Mouse (Mus musculus): ENCODE data around the gene Kctd15. TPM values are rescaled to one million over a fixed set of nuclear protein-coding genes. Genes with fewer than 3 reads are reported as not detected.

Kctd15 gene
- polyA plus RNA-seq, 1 experiment, result 29.2 TPM

DNA sequence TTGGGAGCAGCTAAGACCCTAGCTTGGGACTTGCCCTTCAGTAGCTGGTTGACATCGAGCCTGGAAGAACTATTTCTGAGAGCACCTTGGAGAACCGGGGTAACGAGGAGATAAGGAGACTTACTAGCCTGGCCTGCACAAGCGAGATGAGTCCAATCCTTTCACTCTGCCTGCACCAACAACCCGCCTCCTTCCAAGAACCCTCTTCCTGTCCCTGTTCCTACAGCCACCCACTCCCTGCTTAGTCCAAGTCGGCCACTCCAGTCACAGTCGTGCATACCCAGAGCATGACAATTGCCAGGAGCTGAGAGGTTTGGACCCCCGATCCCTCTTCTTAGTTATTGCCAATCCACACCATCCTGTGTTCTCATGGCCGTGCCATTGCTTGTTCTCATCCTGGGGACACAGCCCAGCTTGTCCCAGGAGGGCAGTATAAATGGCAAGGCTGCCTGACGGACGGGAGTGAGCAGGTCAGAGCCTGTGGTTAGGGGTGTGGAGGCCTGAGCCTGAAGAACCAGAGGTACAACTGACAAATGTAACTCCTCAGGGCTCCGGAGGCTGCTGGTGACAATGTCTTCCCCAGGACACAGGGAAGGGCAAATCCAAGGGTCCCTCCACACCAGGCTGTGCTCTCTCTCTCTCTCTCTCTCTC lies 10.3 kb downstream of the Kctd15 start:
- no peaks in the 10 kb centered on the region for H3K27me3 ChIP-seq (ENCODE audit: control insufficient read depth, insufficient read depth, insufficient read length)
- H3K79me2 ChIP-seq (ENCODE audit: control insufficient read depth, insufficient read depth), result no peaks in the 10 kb centered on the region
- H3K4me3 ChIP-seq, result no peak overlapping the region
- no peak overlapping the region for H3ac ChIP-seq (ENCODE audit: control insufficient read depth, insufficient read length)
- H3K36me3 ChIP-seq (ENCODE audit: control insufficient read depth, insufficient read depth), result peaks cover 17% of the 10 kb centered on the region
- TF ChIP-seq MYOG (IDR thresholded peaks at IDR 0.05; ENCODE audit: control insufficient read depth in 1 of 3, insufficient read depth in 1 of 3, insufficient read length in 2 of 3, low read depth in 2 of 3) (no peak), MYOD1 (IDR thresholded peaks at IDR 0.05; ENCODE audit: control insufficient read depth in 1 of 3, insufficient read length in 2 of 3, low read depth in 2 of 3) (no peak), POLR2AphosphoS2 (IDR thresholded peaks at IDR 0.05; ENCODE audit: insufficient read length, low read depth) (no peak), TCF3 (IDR thresholded peaks at IDR 0.05; ENCODE audit: insufficient read length, low read depth) (no peak), MAX (IDR thresholded peaks at IDR 0.05; ENCODE audit: low read depth) (no peak), E2F4 (IDR thresholded peaks at IDR 0.05; ENCODE audit: insufficient read depth) (no peak), TCF12 (IDR thresholded peaks at IDR 0.05; ENCODE audit: insufficient read depth, poor library complexity, severe bottlenecking) (no peak), CEBPB (IDR thresholded peaks at IDR 0.05; ENCODE audit: insufficient read depth, poor library complexity, severe bottlenecking) (no peak), SRF (IDR thresholded peaks at IDR 0.05; ENCODE audit: control insufficient read depth, insufficient read length, low read depth) (no peak), USF1 (IDR thresholded peaks at IDR 0.05; ENCODE audit: low read depth) (no peak), REST (IDR thresholded peaks at IDR 0.05; ENCODE audit: insufficient read depth, insufficient read length) (no peak), POLR2A (IDR thresholded peaks at IDR 0.05; ENCODE audit: insufficient read length, low read depth) (no peak)
- no peak overlapping the region for H3K4me2 ChIP-seq (ENCODE audit: low read depth)

DNA sequence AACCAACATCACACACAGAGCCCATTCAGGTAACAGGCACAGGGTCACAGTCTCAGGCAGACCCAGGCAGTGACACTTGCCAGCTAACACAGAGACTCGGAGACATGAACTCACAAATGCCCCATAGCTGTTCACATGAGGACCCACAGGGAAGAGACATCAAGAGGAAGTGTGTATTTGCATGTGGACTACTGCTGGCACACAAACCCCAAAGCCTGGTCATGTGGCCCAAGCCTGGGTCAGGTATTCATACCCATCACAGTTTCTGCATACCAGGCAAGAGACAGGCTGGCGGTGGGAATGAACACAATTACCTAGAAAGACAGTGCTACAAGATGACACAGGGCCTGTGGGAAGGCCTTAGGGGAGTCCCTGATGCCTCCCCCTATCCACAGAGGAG lies 10.9 kb downstream of the Kctd15 start:
- TF ChIP-seq POLR2AphosphoS2 (IDR thresholded peaks at IDR 0.05; ENCODE audit: insufficient read length, low read depth) (no peak), TCF3 (IDR thresholded peaks at IDR 0.05; ENCODE audit: insufficient read length, low read depth) (no peak), E2F4 (IDR thresholded peaks at IDR 0.05; ENCODE audit: insufficient read depth) (no peak), MYOD1 (IDR thresholded peaks at IDR 0.05; ENCODE audit: control insufficient read depth in 1 of 3, insufficient read length in 2 of 3, low read depth in 2 of 3) (no peak), USF1 (IDR thresholded peaks at IDR 0.05; ENCODE audit: low read depth) (no peak), CEBPB (IDR thresholded peaks at IDR 0.05; ENCODE audit: insufficient read depth, poor library complexity, severe bottlenecking) (no peak), MYOG (IDR thresholded peaks at IDR 0.05; ENCODE audit: control insufficient read depth in 1 of 3, insufficient read depth in 1 of 3, insufficient read length in 2 of 3, low read depth in 2 of 3) (no peak), REST (IDR thresholded peaks at IDR 0.05; ENCODE audit: insufficient read depth, insufficient read length) (no peak), MAX (IDR thresholded peaks at IDR 0.05; ENCODE audit: low read depth) (no peak), POLR2A (IDR thresholded peaks at IDR 0.05; ENCODE audit: insufficient read length, low read depth) (no peak), TCF12 (IDR thresholded peaks at IDR 0.05; ENCODE audit: insufficient read depth, poor library complexity, severe bottlenecking) (no peak), SRF (IDR thresholded peaks at IDR 0.05; ENCODE audit: control insufficient read depth, insufficient read length, low read depth) (no peak)
- no peak overlapping the region for H3K4me2 ChIP-seq (ENCODE audit: low read depth)
- peaks cover 21% of the 10 kb centered on the region for H3K36me3 ChIP-seq (ENCODE audit: control insufficient read depth, insufficient read depth)
- no peak overlapping the region for H3K4me3 ChIP-seq
- H3K27me3 ChIP-seq (ENCODE audit: control insufficient read depth, insufficient read depth, insufficient read length), result no peaks in the 10 kb centered on the region
- H3K79me2 ChIP-seq (ENCODE audit: control insufficient read depth, insufficient read depth), result no peaks in the 10 kb centered on the region
- H3ac ChIP-seq (ENCODE audit: control insufficient read depth, insufficient read length), result no peak overlapping the region

DNA sequence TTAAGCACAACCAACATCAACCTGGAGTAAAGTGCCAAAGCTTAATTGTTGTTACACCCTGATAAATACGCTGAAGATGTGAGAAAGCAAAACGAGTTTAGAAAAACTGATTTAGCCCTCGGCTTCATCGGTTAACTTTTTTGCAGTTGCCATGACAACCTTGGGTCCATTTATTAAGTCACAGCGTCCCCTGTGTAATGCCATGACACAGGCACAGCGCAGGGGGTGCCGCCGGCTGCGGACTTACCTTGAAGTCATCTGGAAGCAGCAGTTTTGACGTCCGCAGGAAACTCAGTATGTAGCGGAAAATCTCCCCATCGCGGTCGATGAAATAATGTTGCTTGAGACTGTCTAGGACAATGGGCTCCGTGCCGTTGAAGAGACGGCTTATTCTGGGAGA lies 11.9 kb downstream of the Kctd15 start:
- TF ChIP-seq POLR2AphosphoS2 (IDR thresholded peaks at IDR 0.05; ENCODE audit: insufficient read length, low read depth) (no peak), MYOG (IDR thresholded peaks at IDR 0.05; ENCODE audit: control insufficient read depth in 1 of 3, insufficient read depth in 1 of 3, insufficient read length in 2 of 3, low read depth in 2 of 3) (no peak), SRF (IDR thresholded peaks at IDR 0.05; ENCODE audit: control insufficient read depth, insufficient read length, low read depth) (no peak), TCF12 (IDR thresholded peaks at IDR 0.05; ENCODE audit: insufficient read depth, poor library complexity, severe bottlenecking) (no peak), POLR2A (IDR thresholded peaks at IDR 0.05; ENCODE audit: insufficient read length, low read depth) (no peak)

DNA sequence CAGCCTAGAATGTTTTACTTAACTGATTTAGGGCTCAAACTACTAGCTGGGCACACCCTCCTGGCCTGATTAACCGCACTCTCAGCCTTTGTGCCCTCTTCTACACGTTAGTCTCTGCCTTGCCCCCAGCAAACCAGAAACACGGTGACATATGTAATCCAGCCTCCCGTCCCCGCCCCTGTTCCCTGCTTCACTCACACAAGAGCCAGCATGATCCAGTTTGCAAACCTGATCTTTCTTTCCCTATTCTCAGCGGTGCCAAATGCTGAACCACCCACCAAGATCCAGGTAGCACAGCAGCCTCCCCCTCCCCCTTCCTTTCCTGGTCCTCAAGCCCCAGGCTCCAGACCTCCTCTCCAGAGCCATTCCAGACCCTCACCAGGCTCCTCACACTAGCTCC lies 13.2 kb downstream of the Kctd15 start:
- H3K79me2 ChIP-seq (ENCODE audit: control insufficient read depth, insufficient read depth), result no peaks in the 10 kb centered on the region
- no peak overlapping the region for H3K4me2 ChIP-seq (ENCODE audit: low read depth)
- H3ac ChIP-seq (ENCODE audit: control insufficient read depth, insufficient read length), result no peak overlapping the region
- no peaks in the 10 kb centered on the region for H3K27me3 ChIP-seq (ENCODE audit: control insufficient read depth, insufficient read depth, insufficient read length)
- TF ChIP-seq TCF3 (IDR thresholded peaks at IDR 0.05; ENCODE audit: insufficient read length, low read depth), result no peak
- no peak for TF ChIP-seq CEBPB (IDR thresholded peaks at IDR 0.05; ENCODE audit: insufficient read depth, poor library complexity, severe bottlenecking)
- no peak for TF ChIP-seq SRF (IDR thresholded peaks at IDR 0.05; ENCODE audit: control insufficient read depth, insufficient read length, low read depth)
- no peak for TF ChIP-seq MAX (IDR thresholded peaks at IDR 0.05; ENCODE audit: low read depth)
- TF ChIP-seq POLR2AphosphoS2 (IDR thresholded peaks at IDR 0.05; ENCODE audit: insufficient read length, low read depth), result no peak
- TF ChIP-seq USF1 (IDR thresholded peaks at IDR 0.05; ENCODE audit: low read depth), result no peak
- TF ChIP-seq REST (IDR thresholded peaks at IDR 0.05; ENCODE audit: insufficient read depth, insufficient read length), result no peak
- TF ChIP-seq MYOD1 (IDR thresholded peaks at IDR 0.05; ENCODE audit: control insufficient read depth in 1 of 3, insufficient read length in 2 of 3, low read depth in 2 of 3), result no peak
- no peak for TF ChIP-seq TCF12 (IDR thresholded peaks at IDR 0.05; ENCODE audit: insufficient read depth, poor library complexity, severe bottlenecking)
- TF ChIP-seq MYOG (IDR thresholded peaks at IDR 0.05; ENCODE audit: control insufficient read depth in 1 of 3, insufficient read depth in 1 of 3, insufficient read length in 2 of 3, low read depth in 2 of 3), result no peak
- H3K4me3 ChIP-seq, result no peak overlapping the region
- H3K36me3 ChIP-seq (ENCODE audit: control insufficient read depth, insufficient read depth), result peaks cover 19% of the 10 kb centered on the region

More for the DNA sequence above, 11.9 kb downstream of the Kctd15 start:
- Histone ChIP-seq H3K36me3 (ENCODE audit: control insufficient read depth, insufficient read depth) (peaks cover 19% of the 10 kb centered on the region), H3K27me3 (ENCODE audit: control insufficient read depth, insufficient read depth, insufficient read length) (no peaks in the 10 kb centered on the region), H3K79me2 (ENCODE audit: control insufficient read depth, insufficient read depth) (no peaks in the 10 kb centered on the region), H3ac (ENCODE audit: control insufficient read depth, insufficient read length) (no peak overlapping the region), H3K4me2 (ENCODE audit: low read depth) (no peak overlapping the region), H3K4me3 (no peak overlapping the region)

Data from myocyte (in vitro differentiated cells).